Mouse (Mus musculus): ENCODE data around the gene Olfr314. TPM values are rescaled to one million over a fixed set of nuclear protein-coding genes. Genes with fewer than 3 reads are reported as not detected.

The Olfr314 gene
- total and polyA plus RNA-seq, 3 experiments, result 0.05 TPM; not detected in 2

- Histone ChIP-seq H3K4me3 (ENCODE audit: low read depth, low read length) (no peak overlapping the region), H3K4me1 (ENCODE audit: insufficient read depth, low read depth, low read length) (no peaks in the 10 kb centered on the region), H3K36me3 (replicated peaks) (no peaks in the 10 kb centered on the region), H3K27me3 (ENCODE audit: insufficient read depth, low read length) (peaks cover 9% of the 10 kb centered on the region; the same call in 1 of the 2 replicates), H3K9me3 (replicated peaks) (no peaks in the 10 kb centered on the region)
- DNase-seq (ENCODE audit: low spot score) (peak; percentile 24), ATAC-seq (ENCODE audit: extremely low read depth, insufficient number of reproducible peaks, low FRiP score, poor library complexity, severe bottlenecking) (no peak)
- no peak for TF ChIP-seq POLR2AphosphoS5 (IDR thresholded peaks at IDR 0.05; ENCODE audit: insufficient replicate concordance, low read depth, low read length)
- TF ChIP-seq CTCF (IDR thresholded peaks at IDR 0.05; ENCODE audit: low read depth, low read length), result 0 out of 2 replicates have a peak, but pooled peaks have one; percentile 6
- TF ChIP-seq GATA1 (IDR thresholded peaks at IDR 0.05; ENCODE audit: borderline replicate concordance, low read length), result no peak
These were observed 13.1 kb downstream of the Olfr314 start for GRCm38 (mm10) chr11:58795856-58796255.

- no peak overlapping the region for H3K4me3 ChIP-seq (ENCODE audit: low read depth, low read length)
- peaks cover 9% of the 10 kb centered on the region; the same call in 1 of the 2 replicates for H3K27me3 ChIP-seq (ENCODE audit: insufficient read depth, low read length)
- H3K9me3 ChIP-seq (replicated peaks), result no peaks in the 10 kb centered on the region
- no peaks in the 10 kb centered on the region for H3K36me3 ChIP-seq (replicated peaks)
- DNase-seq (ENCODE audit: low spot score), result no peak
- no peak for TF ChIP-seq TAL1 (conservative IDR thresholded peaks at IDR 0.05; ENCODE audit: low read depth, low read length)
- TF ChIP-seq POLR2AphosphoS5 (IDR thresholded peaks at IDR 0.05; ENCODE audit: insufficient replicate concordance, low read depth, low read length), result no peak
- no peak for TF ChIP-seq GATA1 (IDR thresholded peaks at IDR 0.05; ENCODE audit: borderline replicate concordance, low read length)
- no peak for TF ChIP-seq GATA2 (IDR thresholded peaks at IDR 0.05; ENCODE audit: borderline replicate concordance, low read depth, low read length)
- H3K4me1 ChIP-seq (ENCODE audit: insufficient read depth, low read depth, low read length), result no peaks in the 10 kb centered on the region
- ATAC-seq (ENCODE audit: extremely low read depth, insufficient number of reproducible peaks, low FRiP score, poor library complexity, severe bottlenecking), result no peak
These were observed 14.1 kb downstream of the Olfr314 start for GRCm38 (mm10) chr11:58796850-58797249.

- no peaks in the 10 kb centered on the region for H3K9me3 ChIP-seq (replicated peaks)
- ATAC-seq (ENCODE audit: extremely low read depth, insufficient number of reproducible peaks, low FRiP score, poor library complexity, severe bottlenecking), result no peak
- TF ChIP-seq TAL1 (conservative IDR thresholded peaks at IDR 0.05; ENCODE audit: low read depth, low read length) (no peak), POLR2AphosphoS5 (IDR thresholded peaks at IDR 0.05; ENCODE audit: insufficient replicate concordance, low read depth, low read length) (no peak), GATA2 (IDR thresholded peaks at IDR 0.05; ENCODE audit: borderline replicate concordance, low read depth, low read length) (no peak), CTCF (IDR thresholded peaks at IDR 0.05; ENCODE audit: low read depth, low read length) (no peak), GATA1 (IDR thresholded peaks at IDR 0.05; ENCODE audit: borderline replicate concordance, low read length) (no peak)
These were observed 17.0 kb downstream of the Olfr314 start for GRCm38 (mm10) chr11:58799747-58800146.

DNA sequence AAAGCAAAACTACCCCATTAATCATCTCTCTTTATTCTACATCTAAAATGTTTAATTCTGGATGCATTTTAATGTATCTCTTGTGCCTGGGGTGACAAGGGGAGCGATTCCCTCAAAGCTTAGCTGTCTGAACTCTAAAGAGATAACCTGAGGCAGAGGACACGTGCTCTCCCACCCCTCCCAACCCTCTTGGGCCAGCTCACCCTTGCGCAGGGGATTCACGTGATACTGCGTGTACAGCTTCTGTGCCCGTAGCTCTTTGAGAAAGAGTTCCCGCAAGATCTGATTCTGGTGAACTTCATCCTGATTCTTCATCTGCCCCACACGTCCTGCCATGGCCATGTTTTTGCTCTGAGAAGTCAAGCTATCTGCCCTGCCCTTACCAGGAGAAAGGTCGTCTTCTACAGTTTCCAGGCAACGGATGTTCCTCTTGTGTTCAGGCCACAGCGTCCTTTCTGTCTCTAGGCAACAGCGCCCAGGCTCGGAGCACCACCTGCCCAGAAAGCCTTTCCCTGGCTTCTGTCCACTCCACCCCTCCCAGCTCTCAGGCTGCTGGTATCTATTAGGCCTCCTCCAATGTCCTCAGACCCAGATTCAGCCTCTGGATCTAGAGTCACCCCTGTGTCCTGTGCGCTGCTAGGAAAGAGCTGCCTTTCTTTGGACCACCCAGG lies 18.9 kb downstream of the Olfr314 start, which contains the start of gene Fam183b:
Gene Fam183b, minus strand, starts transcription at position 403 of the 671 bp plus-strand sequence.
- no peaks in the 10 kb centered on the region for H3K36me3 ChIP-seq (replicated peaks)
- H3K4me3 ChIP-seq (ENCODE audit: low read depth, low read length), result no peak within 1 kb of the TSS
- H3K27me3 ChIP-seq (ENCODE audit: insufficient read depth, low read length), result peaks cover 10% of the 10 kb centered on the region
- no peaks in the 10 kb centered on the region for H3K9me3 ChIP-seq (replicated peaks)
- TF ChIP-seq GATA2 (IDR thresholded peaks at IDR 0.05; ENCODE audit: borderline replicate concordance, low read depth, low read length) (no peak), POLR2AphosphoS5 (IDR thresholded peaks at IDR 0.05; ENCODE audit: insufficient replicate concordance, low read depth, low read length) (no peak), GATA1 (IDR thresholded peaks at IDR 0.05; ENCODE audit: borderline replicate concordance, low read length) (no peak), CTCF (IDR thresholded peaks at IDR 0.05; ENCODE audit: low read depth, low read length) (no peak), TAL1 (conservative IDR thresholded peaks at IDR 0.05; ENCODE audit: low read depth, low read length) (no peak)
- DNase-seq (ENCODE audit: low spot score), result no peak
- no peaks in the 10 kb centered on the region for H3K4me1 ChIP-seq (ENCODE audit: insufficient read depth, low read depth, low read length)
- no peak for ATAC-seq (ENCODE audit: extremely low read depth, insufficient number of reproducible peaks, low FRiP score, poor library complexity, severe bottlenecking)

More at GRCm38 (mm10) chr11:58799747-58800146, 17.0 kb downstream of the Olfr314 start:
- no peaks in the 10 kb centered on the region for H3K4me1 ChIP-seq (ENCODE audit: insufficient read depth, low read depth, low read length)
- H3K36me3 ChIP-seq (replicated peaks), result no peaks in the 10 kb centered on the region
- H3K4me3 ChIP-seq (ENCODE audit: low read depth, low read length), result no peak overlapping the region
- no peak for DNase-seq (ENCODE audit: low spot score)
- peaks cover 9% of the 10 kb centered on the region; the same call in 1 of the 2 replicates for H3K27me3 ChIP-seq (ENCODE audit: insufficient read depth, low read length)

GRCm38 (mm10) chr11:58803871-58804270 lies 21.1 kb downstream of the Olfr314 start:
- DNase-seq (ENCODE audit: low spot score) (no peak), ATAC-seq (ENCODE audit: extremely low read depth, insufficient number of reproducible peaks, low FRiP score, poor library complexity, severe bottlenecking) (no peak)
- Histone ChIP-seq H3K36me3 (replicated peaks) (no peaks in the 10 kb centered on the region), H3K9me3 (replicated peaks) (no peaks in the 10 kb centered on the region), H3K4me3 (ENCODE audit: low read depth, low read length) (no peak overlapping the region), H3K4me1 (ENCODE audit: insufficient read depth, low read depth, low read length) (no peaks in the 10 kb centered on the region), H3K27me3 (ENCODE audit: insufficient read depth, low read length) (peaks cover 6% of the 10 kb centered on the region)
- TF ChIP-seq TAL1 (conservative IDR thresholded peaks at IDR 0.05; ENCODE audit: low read depth, low read length), result no peak
- no peak for TF ChIP-seq GATA2 (IDR thresholded peaks at IDR 0.05; ENCODE audit: borderline replicate concordance, low read depth, low read length)
- no peak for TF ChIP-seq POLR2AphosphoS5 (IDR thresholded peaks at IDR 0.05; ENCODE audit: insufficient replicate concordance, low read depth, low read length)
- no peak for TF ChIP-seq GATA1 (IDR thresholded peaks at IDR 0.05; ENCODE audit: borderline replicate concordance, low read length)
- TF ChIP-seq CTCF (IDR thresholded peaks at IDR 0.05; ENCODE audit: low read depth, low read length), result no peak

- H3K4me1 ChIP-seq (ENCODE audit: insufficient read depth, low read depth, low read length), result no peaks in the 10 kb centered on the region
- DNase-seq (ENCODE audit: low spot score), result no peak
- H3K9me3 ChIP-seq (replicated peaks), result no peaks in the 10 kb centered on the region
- ATAC-seq (ENCODE audit: extremely low read depth, insufficient number of reproducible peaks, low FRiP score, poor library complexity, severe bottlenecking), result no peak
- TF ChIP-seq GATA1 (IDR thresholded peaks at IDR 0.05; ENCODE audit: borderline replicate concordance, low read length) (no peak), CTCF (IDR thresholded peaks at IDR 0.05; ENCODE audit: low read depth, low read length) (no peak), TAL1 (conservative IDR thresholded peaks at IDR 0.05; ENCODE audit: low read depth, low read length) (no peak), POLR2AphosphoS5 (IDR thresholded peaks at IDR 0.05; ENCODE audit: insufficient replicate concordance, low read depth, low read length) (no peak)
- H3K36me3 ChIP-seq (replicated peaks), result no peaks in the 10 kb centered on the region
- H3K27me3 ChIP-seq (ENCODE audit: insufficient read depth, low read length), result peaks cover 6% of the 10 kb centered on the region
- no peak overlapping the region for H3K4me3 ChIP-seq (ENCODE audit: low read depth, low read length)
These were observed 21.6 kb downstream of the Olfr314 start for GRCm38 (mm10) chr11:58804393-58804792.

Data from G1E (cell line).